Mouse (Mus musculus): ENCODE data around the gene Alyref2. TPM values are rescaled to one million over a fixed set of nuclear protein-coding genes. Genes with fewer than 3 reads are reported as not detected.
A peak's percentile ranks its signal among the peaks of the same experiment; 100 is the strongest.
"Not testable (repeated sequence)": the region's sequence is repeated elsewhere in the genome, so short reads cannot be mapped to it uniquely, and the experiment has no call there.

The Alyref2 gene
- 1 to 10 TPM; 4.6 to 5.5 TPM for total RNA-seq (2021)

DNA sequence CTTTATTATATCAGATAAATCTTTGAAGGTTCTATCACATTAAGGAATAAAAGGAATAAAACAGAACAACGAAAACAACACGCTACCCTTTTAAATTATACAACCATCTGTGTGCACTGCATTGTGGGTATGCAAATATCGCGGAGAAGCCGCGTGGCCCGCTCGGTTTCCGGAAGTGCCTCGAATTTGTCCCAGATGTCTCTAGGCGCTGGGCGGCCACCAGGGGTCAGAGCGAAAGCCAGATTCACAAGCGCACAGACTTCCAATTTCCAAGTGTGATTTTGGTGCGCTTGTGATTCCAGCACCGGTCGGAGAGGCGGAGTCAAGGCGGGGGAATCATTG, at the start of gene Alyref2:
TSS of gene Alyref2 (plus strand) at position 229 of the 342 bp plus-strand sequence.
- intact Hi-C loops (cut with DNase I) = loop anchor here (5.0 kb wide), 2 partner anchors 64 to 154 kb away; no protein-coding TSS in a partner anchor
- DNase-seq (ENCODE audit: extremely low spot score in 1 of 2, low spot score in 2 of 2) = peak; percentile 93 to 95

DNA sequence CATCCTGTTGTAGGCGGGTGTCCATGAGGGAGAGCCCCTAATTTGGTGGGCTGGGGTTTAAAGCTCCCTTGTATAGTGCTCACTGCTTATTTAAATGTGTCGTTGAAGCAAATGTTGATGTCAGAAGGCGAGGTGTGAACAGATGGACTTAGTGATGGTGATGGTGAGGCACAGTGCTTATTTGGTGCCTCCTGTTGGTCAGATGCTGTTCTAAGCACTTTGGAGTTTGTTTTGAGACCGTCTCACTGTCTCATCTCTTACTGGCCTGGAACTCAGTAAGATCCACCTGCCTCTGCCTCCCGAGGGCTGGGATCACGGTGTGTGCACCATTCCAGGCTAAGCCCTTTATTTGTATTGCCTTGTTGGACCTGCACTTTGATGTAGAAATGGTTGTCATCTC, 48.4 kb upstream of the Alyref2 start:
- DNase-seq (ENCODE audit: extremely low spot score in 1 of 2, low spot score in 2 of 2) = no peak
- intact Hi-C loops (cut with DNase I) = no loop called here

DNA sequence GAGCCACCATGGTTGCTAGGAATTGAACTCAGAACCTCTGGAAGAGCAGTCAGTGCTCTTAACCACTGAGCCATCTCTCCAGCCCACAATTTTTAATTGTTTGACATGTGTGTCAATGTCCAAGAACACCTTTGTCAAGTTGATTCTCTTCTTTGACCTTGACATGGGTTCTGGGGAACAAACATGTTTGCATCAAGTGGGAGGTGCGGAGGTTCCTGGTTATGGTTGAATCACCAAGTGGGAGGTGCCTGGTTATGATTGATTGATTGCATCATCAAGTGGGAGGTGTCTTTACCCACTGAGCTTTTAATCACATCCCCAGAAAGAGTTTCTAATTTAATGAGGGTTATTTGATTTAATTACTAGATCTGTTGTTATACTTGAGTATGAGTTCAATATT, 45.7 kb upstream of the Alyref2 start:
- intact Hi-C loops (cut with DNase I) = no loop called here
- no peak for DNase-seq (ENCODE audit: extremely low spot score in 1 of 2, low spot score in 2 of 2)

GRCm38 (mm10) chr1:171459791-171460190, 43.5 kb upstream of the Alyref2 start:
- no peak for DNase-seq (ENCODE audit: extremely low spot score in 1 of 2, low spot score in 2 of 2)
- intact Hi-C loops (cut with DNase I) = no loop called here

- DNase-seq (ENCODE audit: extremely low spot score in 1 of 2, low spot score in 2 of 2) = no peak
- intact Hi-C loops (cut with DNase I) = no loop called here
Observed at GRCm38 (mm10) chr1:171460551-171461503, 42.5 kb upstream of the Alyref2 start.

GRCm38 (mm10) chr1:171463133-171463532, 40.1 kb upstream of the Alyref2 start:
- intact Hi-C loops (cut with DNase I) = no loop called here
- no peak for DNase-seq (ENCODE audit: extremely low spot score in 1 of 2, low spot score in 2 of 2)

DNA sequence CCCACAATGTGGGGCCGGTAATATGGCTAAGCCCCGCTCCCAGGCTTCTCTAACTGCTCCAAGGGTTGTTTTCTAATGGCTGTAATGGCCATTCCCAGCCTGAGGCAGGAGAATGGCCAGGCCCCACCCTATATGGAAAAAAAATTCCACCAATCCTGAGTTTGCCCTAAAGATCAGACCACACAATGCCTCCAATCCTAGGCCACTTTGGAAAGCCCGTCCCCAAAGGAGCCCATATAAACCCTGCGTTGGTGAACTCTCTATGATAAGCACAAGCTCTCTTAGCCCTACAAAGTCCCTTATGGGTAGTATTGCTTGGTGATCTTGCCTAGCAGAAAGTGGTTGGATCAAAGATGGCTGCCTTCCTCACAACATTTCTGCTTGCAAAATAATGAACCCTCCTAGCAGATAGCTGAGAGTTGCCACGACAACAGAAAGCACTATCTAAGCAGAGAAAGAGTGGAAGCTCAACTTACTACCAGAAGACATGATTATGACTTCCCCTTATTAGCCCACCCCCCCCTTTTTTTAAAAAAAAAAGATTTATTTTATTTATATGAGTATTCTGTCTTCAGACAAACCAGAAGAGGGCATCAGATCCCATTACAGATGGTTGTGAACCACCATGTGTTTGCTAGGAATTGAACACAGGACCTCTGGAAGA, 37.4 kb upstream of the Alyref2 start:
- intact Hi-C loops (cut with DNase I) = no loop called here
- DNase-seq (ENCODE audit: extremely low spot score in 1 of 2, low spot score in 2 of 2) = no peak

DNA sequence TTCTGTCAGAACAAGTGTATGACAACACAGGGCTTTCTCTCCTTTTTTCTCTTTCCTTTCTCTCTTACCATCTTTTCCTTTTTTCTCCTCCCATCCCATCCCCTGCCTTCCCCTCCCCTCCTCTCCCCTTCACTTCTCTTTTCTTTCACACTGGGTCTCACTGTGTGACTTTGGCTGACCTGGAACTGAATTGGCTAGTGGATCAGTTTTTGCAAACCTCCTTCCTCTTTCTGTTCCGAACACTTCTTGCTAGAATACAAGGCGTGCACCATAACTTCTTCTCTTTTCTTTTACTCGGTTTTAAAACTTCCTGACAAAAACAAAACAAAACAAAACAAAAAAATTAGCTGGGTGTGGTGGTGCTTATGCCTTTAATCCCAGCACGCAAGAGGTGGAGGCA, 36.7 kb upstream of the Alyref2 start:
- DNase-seq (ENCODE audit: extremely low spot score in 1 of 2, low spot score in 2 of 2) = no peak
- intact Hi-C loops (cut with DNase I) = no loop called here

GRCm38 (mm10) chr1:171469678-171470077, 33.6 kb upstream of the Alyref2 start:
- intact Hi-C loops (cut with DNase I) = loop anchor here (10.0 kb wide), 1 partner anchor 55 kb away; the partner anchor contains the start of genes Tstd1 and Usf1
- DNase-seq (ENCODE audit: extremely low spot score in 1 of 2, low spot score in 2 of 2) = no peak

GRCm38 (mm10) chr1:171470371-171470871, 32.9 kb upstream of the Alyref2 start:
- DNase-seq (ENCODE audit: extremely low spot score in 1 of 2, low spot score in 2 of 2) = peak; percentile 32 to 47
- intact Hi-C loops (cut with DNase I) = loop anchor here (10.0 kb wide), 1 partner anchor 56 kb away; the partner anchor contains the start of genes Tstd1 and Usf1

DNA sequence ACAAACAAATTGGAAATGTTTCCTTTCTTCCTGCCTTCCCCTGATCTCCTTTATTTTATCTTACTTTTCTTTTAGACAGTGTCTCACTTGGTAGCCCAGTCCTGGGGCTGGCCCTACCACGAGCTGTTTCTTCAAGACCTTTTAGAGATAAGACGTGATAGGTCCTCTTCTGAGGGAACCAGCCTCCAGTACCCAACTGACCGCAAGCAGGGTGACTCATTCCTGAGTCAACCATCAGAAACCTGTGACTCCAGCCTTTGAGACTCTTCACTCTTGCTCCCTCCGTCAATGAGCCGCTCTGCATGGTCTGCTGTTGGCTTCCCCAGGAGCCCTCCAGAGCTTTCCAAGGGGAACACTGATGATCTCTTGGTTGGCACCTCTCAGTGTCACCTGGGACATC, 32.4 kb upstream of the Alyref2 start:
- no peak for DNase-seq (ENCODE audit: extremely low spot score in 1 of 2, low spot score in 2 of 2)
- intact Hi-C loops (cut with DNase I) = loop anchor here (10.0 kb wide), 1 partner anchor 56 kb away; the partner anchor contains the start of genes Tstd1 and Usf1

DNA sequence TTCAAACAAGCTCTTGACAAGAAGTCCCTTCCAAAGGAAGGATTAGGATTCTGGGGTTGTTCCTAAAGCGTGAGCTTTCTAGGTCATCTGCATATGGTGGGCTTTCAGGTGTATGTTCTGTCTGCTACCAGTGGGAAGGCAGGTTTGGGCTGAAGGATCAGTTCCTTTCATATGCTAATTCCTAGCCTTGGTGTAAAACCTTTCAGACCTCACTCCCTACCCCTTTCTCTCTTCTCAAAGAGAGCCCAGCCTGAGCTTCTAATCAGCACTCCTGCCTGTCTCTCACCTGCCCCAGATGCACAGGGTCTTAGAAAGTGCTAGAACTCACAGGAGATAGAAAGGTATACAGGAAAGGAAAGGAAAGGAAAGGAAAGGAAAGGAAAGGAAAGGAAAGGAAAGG, 31.8 kb upstream of the Alyref2 start:
- intact Hi-C loops (cut with DNase I) = loop anchor here (10.0 kb wide), 1 partner anchor 57 kb away; the partner anchor contains the start of genes Tstd1 and Usf1

GRCm38 (mm10) chr1:171471941-171472340, 31.3 kb upstream of the Alyref2 start:
- intact Hi-C loops (cut with DNase I) = loop anchor here (10.0 kb wide), 1 partner anchor 57 kb away; the partner anchor contains the start of genes Tstd1 and Usf1
- not testable (repeated sequence) for DNase-seq (ENCODE audit: extremely low spot score in 1 of 2, low spot score in 2 of 2)

More for the DNA sequence above, 31.8 kb upstream of the Alyref2 start:
- DNase-seq (ENCODE audit: extremely low spot score in 1 of 2, low spot score in 2 of 2) = no peak

DNA sequence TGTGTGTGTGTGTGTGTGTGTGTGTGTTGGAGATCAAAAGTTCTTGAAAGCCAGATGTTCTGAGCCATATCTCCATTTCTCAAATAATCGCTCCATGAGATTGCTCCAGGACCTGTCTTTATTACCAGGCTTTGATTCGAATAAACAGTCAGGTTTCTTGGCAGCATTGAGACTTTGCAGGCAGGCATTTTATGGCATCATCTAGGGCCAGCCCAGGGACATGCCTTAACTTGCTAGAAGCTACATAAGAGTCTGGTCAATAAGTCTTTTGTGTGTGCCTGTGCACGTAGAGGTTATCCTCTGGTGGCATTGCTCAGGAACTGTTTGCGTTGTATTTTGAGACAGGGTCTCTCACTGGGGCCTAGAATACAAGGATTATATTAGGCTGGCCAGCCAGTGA, 29.8 kb upstream of the Alyref2 start:
- intact Hi-C loops (cut with DNase I) = loop anchor here (10.0 kb wide), 1 partner anchor 59 kb away; the partner anchor contains the start of genes Tstd1 and Usf1
- no peak for DNase-seq (ENCODE audit: extremely low spot score in 1 of 2, low spot score in 2 of 2)

DNA sequence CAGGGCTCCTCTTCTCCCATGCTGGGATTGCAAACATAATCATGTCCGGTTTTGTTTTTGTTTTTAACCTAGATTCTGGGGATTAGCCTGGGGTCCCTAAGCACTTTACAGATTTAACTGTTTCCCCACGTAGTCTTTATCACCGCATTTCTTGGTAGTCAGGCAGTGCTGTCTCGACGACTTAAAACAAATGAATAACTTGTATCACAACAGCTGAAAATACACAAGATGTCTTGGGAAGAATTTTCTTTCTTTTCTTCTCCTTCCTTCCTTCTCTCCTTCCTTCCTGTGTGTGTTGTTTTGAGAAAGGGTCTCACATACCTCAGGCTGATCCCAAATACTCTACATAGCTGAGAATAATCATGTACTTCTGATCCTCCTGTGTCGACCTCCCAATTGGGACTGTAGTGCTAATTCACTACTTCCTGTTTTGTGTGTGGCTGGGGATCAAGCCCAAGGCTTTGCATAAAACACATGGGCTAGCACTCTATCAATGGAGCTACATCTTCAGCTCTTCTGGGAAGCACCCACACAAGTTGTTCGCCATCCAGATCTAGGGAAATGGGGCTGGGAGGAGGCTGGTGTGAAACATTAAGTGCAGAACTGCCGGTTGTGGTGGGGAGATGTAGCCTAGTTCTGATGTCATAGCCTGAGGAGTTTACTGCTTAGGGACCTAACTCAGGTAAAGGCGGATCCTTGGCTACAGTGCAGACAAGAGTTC, 29.2 kb upstream of the Alyref2 start:
- intact Hi-C loops (cut with DNase I) = loop anchor here (10.0 kb wide), 1 partner anchor 59 kb away; the partner anchor contains the start of genes Tstd1 and Usf1
- DNase-seq (ENCODE audit: extremely low spot score in 1 of 2, low spot score in 2 of 2) = no peak

DNA sequence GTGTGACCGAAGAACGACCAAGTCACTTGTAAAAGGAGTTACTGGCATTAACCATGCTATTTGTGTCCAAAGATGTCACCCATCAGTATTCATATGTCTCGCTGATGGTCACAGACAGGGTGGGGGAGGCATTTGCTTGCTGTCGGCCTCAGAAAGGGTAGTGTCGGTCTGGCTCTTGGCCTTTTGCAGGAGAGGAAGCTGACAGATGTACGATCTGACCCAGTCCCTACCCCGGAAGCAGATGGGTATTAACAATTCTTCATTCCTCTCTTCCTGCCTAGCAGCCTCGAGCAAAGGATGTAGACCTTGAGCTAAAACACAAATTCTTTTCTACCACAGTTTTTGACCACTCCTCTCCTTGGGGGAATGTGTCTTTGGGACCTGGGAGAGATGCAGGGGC, 26.2 kb upstream of the Alyref2 start:
- intact Hi-C loops (cut with DNase I) = loop anchor here (10.0 kb wide), 1 partner anchor 62 kb away; the partner anchor contains the start of genes Tstd1 and Usf1
- DNase-seq (ENCODE audit: extremely low spot score in 1 of 2, low spot score in 2 of 2) = no peak

GRCm38 (mm10) chr1:171477758-171478545, 25.3 kb upstream of the Alyref2 start:
- intact Hi-C loops (cut with DNase I) = loop anchor here (10.0 kb wide), 1 partner anchor 63 kb away; the partner anchor contains the start of genes Tstd1 and Usf1
- no peak for DNase-seq (ENCODE audit: extremely low spot score in 1 of 2, low spot score in 2 of 2)

DNA sequence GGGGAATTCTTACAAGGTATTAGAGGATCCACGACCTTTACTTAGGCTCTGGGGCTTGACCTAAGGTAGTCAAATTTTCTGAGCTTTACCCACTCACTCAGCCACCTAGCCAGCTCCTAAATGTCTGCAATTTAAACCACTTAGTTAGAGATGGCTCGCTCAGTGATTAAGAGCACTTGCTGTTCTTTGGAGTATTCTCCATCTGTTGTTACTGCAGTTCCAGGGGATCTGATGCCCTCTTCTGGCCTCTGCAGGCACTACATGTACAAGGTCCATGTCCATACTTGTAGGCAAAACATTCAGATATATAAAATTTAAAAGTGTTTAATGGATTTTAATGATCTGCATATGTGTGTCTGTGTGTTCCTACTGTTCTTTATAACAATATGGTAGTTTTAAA, 24.3 kb upstream of the Alyref2 start:
- DNase-seq (ENCODE audit: extremely low spot score in 1 of 2, low spot score in 2 of 2) = peak; percentile 66 to 67
- intact Hi-C loops (cut with DNase I) = loop anchor here (1.0 to 10.0 kb wide), 2 partner anchors 64 to 118 kb away; partner anchors contain the start of genes Tstd1 and Usf1

Measured in left cerebral cortex, postnatal 10 days (tissue).